Mouse (Mus musculus) myocyte (in vitro differentiated cells): ENCODE data around the gene Cdk5.

Experiments used
- E2F4 ChIP-seq: IDR thresholded peaks from one replicate; pipeline ENCODE4 v1.6.1; 2011; ENCODE audit warnings: mild to moderate bottlenecking, control low read depth, moderate library complexity; ENCODE audit not compliant: insufficient read depth
- MAX ChIP-seq: IDR thresholded peaks from one replicate; pipeline ENCODE4 v1.6.1; 2011; ENCODE audit warnings: low read depth, mild to moderate bottlenecking, control low read depth
- MYOD1 ChIP-seq, 3 experiments: IDR thresholded peaks; one replicate each; pipeline ENCODE4 v1.6.1; 2011; ENCODE audit warnings: control low read depth in 2 of 3, low read depth in 2 of 3, mild to moderate bottlenecking in 2 of 3, moderate library complexity in 1 of 3; ENCODE audit not compliant: insufficient read length in 2 of 3, control insufficient read depth in 1 of 3
- POLR2A ChIP-seq: IDR thresholded peaks from one replicate; pipeline ENCODE4 v1.6.1; 2011; ENCODE audit warnings: low read depth, mild to moderate bottlenecking, control low read depth, moderate library complexity; ENCODE audit not compliant: insufficient read length
- TCF12 ChIP-seq: IDR thresholded peaks from one replicate; pipeline ENCODE4 v1.6.1; 2011; ENCODE audit warnings: mild to moderate bottlenecking, control low read depth; ENCODE audit not compliant: poor library complexity, insufficient read depth, severe bottlenecking

DNA sequence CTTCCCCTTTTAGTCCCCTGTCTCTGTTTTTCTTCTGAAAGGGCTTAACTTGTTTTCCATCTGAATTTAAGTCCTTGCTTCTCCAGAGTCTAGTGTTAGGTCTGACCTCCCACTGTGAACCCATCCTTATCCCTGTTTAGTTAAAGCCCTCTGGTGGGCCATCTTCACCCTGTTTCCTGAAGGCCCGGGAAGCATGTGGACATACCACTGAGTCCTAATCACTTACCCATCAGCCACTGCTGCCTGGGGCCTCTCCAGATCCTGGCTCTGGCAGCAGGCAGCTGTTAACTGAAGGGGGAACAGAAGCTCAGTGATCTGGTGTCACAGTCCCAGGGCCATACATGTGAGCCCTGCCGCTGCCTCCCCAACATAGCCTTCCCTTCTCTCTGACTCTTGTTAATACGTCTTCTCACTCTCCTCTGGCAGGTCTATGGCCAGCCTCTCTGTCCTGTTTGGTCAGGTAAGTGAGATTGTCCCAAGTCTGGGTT is 17.9 kb downstream of the Cdk5 start:
- TF ChIP-seq MYOD1 (IDR thresholded peaks at IDR 0.05; ENCODE audit: control insufficient read depth in 1 of 3, insufficient read length in 2 of 3, low read depth in 2 of 3), result peak in 2 of 3 experiments; percentile 53 to 83
- no peak for TF ChIP-seq TCF12
- TF ChIP-seq MAX, result no peak
- no peak for TF ChIP-seq POLR2A
- TF ChIP-seq E2F4, result no peak
